In the genomic region with DNA sequence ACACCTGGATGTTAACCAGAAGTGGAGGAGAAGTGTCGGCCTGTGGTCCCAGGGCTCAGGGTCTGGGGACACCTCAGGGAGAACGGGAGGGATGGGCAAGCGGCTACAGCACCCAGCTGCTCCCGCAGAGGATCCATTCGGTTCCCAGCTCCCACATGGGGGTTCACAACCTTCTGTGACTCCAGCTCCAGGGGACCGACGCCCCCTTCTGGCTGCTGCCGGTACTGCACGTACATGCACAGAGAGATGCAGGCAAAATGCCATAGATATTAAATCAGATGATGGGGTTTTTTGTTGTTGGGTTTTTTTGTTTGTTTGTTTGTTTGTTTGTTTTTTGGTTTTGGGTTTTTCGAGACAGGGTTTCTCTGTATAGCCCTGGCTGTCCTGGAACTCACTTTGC, we compare ENCODE assay signal across 12 mouse cellular contexts. TPM values are rescaled to one million over a fixed set of nuclear protein-coding genes. Genes with fewer than 3 reads are reported as not detected.
A peak's percentile ranks its signal among the peaks of the same experiment; 100 is the strongest.
DNase-seq lines count a peak whose midpoint lies in the region; ATAC-seq and TF ChIP-seq lines count a peak whose summit lies in the region.
"Had no signal": no experiment of that assay in that cellular context is flagged by ENCODE, and none has a peak within 500 bp of the region (broad histone marks: within the 10 kb centered on the region; RNA-seq: fewer than 3 reads in every experiment).

No protein-coding gene starts in this region.

- peak; percentile 72 for TF ChIP-seq CTCF in midbrain, postnatal 0 days (IDR thresholded peaks at IDR 0.05)
- TF ChIP-seq CTCF in olfactory bulb, adult 2 months (IDR thresholded peaks at IDR 0.05; ENCODE audit: insufficient read depth, low read depth, low read length): peak; percentile 70; the same call in 1 of the 2 replicates

- no peaks in the 10 kb centered on the region for H3K27me3 ChIP-seq in midbrain, postnatal 0 days (ENCODE audit: insufficient read depth, low read length)
- no peaks in the 10 kb centered on the region for H3K27me3 ChIP-seq in midbrain, embryonic 16.5 days (ENCODE audit: control insufficient read depth, insufficient read depth, low read depth, low read length)
- no peaks in the 10 kb centered on the region for H3K27me3 ChIP-seq in neural tube, embryonic 15.5 days (replicated peaks)

- 49% methylated on average over 10 of the region's 10 CpGs for whole genome bisulfite sequencing in midbrain, postnatal 0 days
- 52% methylated on average over 10 of the region's 10 CpGs for WGBS in midbrain, embryonic 16.5 days
- WGBS in olfactory bulb, adult 2 months: 57% methylated on average over 10 of the region's 10 CpGs
- WGBS in neural tube, embryonic 15.5 days: 51% methylated on average over 10 of the region's 10 CpGs

- peaks cover 31% of the 10 kb centered on the region for H3K36me3 ChIP-seq in midbrain, postnatal 0 days (ENCODE audit: insufficient read depth, low read length)
- H3K36me3 ChIP-seq in midbrain, embryonic 16.5 days (ENCODE audit: control insufficient read depth, insufficient read depth, low read length): peaks cover 31% of the 10 kb centered on the region
- peaks cover 35% of the 10 kb centered on the region for H3K36me3 ChIP-seq in neural tube, embryonic 15.5 days

- peak; percentile 58 for DNase-seq in gastrocnemius, postnatal 10 days
- no peak for DNase-seq in gastrocnemius, postnatal 14 days
- DNase-seq in midbrain, postnatal 0 days (ENCODE audit: low spot score): no peak
- DNase-seq in R1 (ENCODE audit: low read depth, low spot score): peak; percentile 70
- DNase-seq in layer of hippocampus, postnatal 14 days (ENCODE audit: low spot score in 2 of 2): no peak

- ATAC-seq in midbrain, postnatal 0 days (ENCODE audit: low FRiP score): no peak
- no peak for ATAC-seq in midbrain, embryonic 16.5 days
- no peak for ATAC-seq in neural tube, embryonic 15.5 days (ENCODE audit: low FRiP score)
- ATAC-seq: forebrain, embryonic 16.5 days had no signal

- no peak overlapping the region for H3K4me3 ChIP-seq in midbrain, postnatal 0 days (ENCODE audit: low read depth, low read length)
- no peak overlapping the region for H3K4me3 ChIP-seq in midbrain, embryonic 16.5 days (ENCODE audit: low read depth, low read length)
- no peak overlapping the region for H3K4me3 ChIP-seq in olfactory bulb, adult 2 months (ENCODE audit: insufficient read depth, low read depth, low read length)
- H3K4me3 ChIP-seq in neural tube, embryonic 15.5 days (replicated peaks): no peak overlapping the region
- H3K4me3 ChIP-seq: hindbrain, embryonic 10.5 days had no signal

- intact Hi-C loops in gastrocnemius, postnatal 14 days (cut with DNase I; ENCODE audit: low total_unique reads): no loop called here

- H3K4me2 ChIP-seq in midbrain, postnatal 0 days (ENCODE audit: low read depth, low read length, poor library complexity, severe bottlenecking): no peak overlapping the region
- no peak overlapping the region for H3K4me2 ChIP-seq in midbrain, embryonic 16.5 days (ENCODE audit: low read length)
- H3K4me2 ChIP-seq in neural tube, embryonic 15.5 days: no peak overlapping the region

- no peaks in the 10 kb centered on the region for H3K9me3 ChIP-seq in midbrain, postnatal 0 days (ENCODE audit: low read length)
- no peaks in the 10 kb centered on the region for H3K9me3 ChIP-seq in midbrain, embryonic 16.5 days (replicated peaks; ENCODE audit: control insufficient read depth, low read length, poor library complexity, severe bottlenecking)
- no peaks in the 10 kb centered on the region for H3K9me3 ChIP-seq in neural tube, embryonic 15.5 days (replicated peaks)
- H3K9me3 ChIP-seq: hindbrain, embryonic 10.5 days had no signal

- H3K4me1 ChIP-seq in midbrain, postnatal 0 days (ENCODE audit: insufficient read depth, low read length): 0 out of 2 replicates have a peak, but pooled peaks cover under 1% of the 10 kb centered on the region
- peaks cover 5% of the 10 kb centered on the region for H3K4me1 ChIP-seq in midbrain, embryonic 16.5 days (ENCODE audit: control insufficient read depth, insufficient read depth, low read length)
- H3K4me1 ChIP-seq in olfactory bulb, adult 2 months (ENCODE audit: control insufficient read depth, insufficient read depth, low read length): peaks cover 2% of the 10 kb centered on the region; the same call in 1 of the 2 replicates
- peaks cover 16% of the 10 kb centered on the region for H3K4me1 ChIP-seq in neural tube, embryonic 15.5 days

- H3K27ac ChIP-seq in midbrain, postnatal 0 days (ENCODE audit: low read depth, low read length): no peak overlapping the region
- no peak overlapping the region for H3K27ac ChIP-seq in midbrain, embryonic 16.5 days (ENCODE audit: low read length)
- H3K27ac ChIP-seq in olfactory bulb, adult 2 months (ENCODE audit: insufficient read depth, low read depth, low read length): no peak overlapping the region
- H3K27ac ChIP-seq in neural tube, embryonic 15.5 days (replicated peaks): no peak overlapping the region

- no peak overlapping the region for H3K9ac ChIP-seq in midbrain, postnatal 0 days (replicated peaks; ENCODE audit: low read length, poor library complexity, severe bottlenecking)
- H3K9ac ChIP-seq in midbrain, embryonic 16.5 days (ENCODE audit: low read depth, low read length): no peak overlapping the region
- H3K9ac ChIP-seq in neural tube, embryonic 15.5 days (replicated peaks): no peak overlapping the region

- TF ChIP-seq POLR2A in olfactory bulb, adult 2 months (IDR thresholded peaks at IDR 0.05; ENCODE audit: insufficient read depth, low read depth, low read length): no peak

RNA-seq across cellular contexts. Expression of a gene that starts 9.7 kb away (rescaled TPM):
- 10 to 100 TPM in 1 of 2 experiments, 1 to 10 TPM in 1; 8.9 to 12.2 TPM for total RNA-seq in gastrocnemius, postnatal 10 days (2021)
- total RNA-seq in gastrocnemius, postnatal 14 days (2021): 1 to 10 TPM; 5.2 to 6.0 TPM
- total RNA-seq in midbrain, postnatal 0 days (2014; rRNA removed): 118 and 147 TPM in 2 replicates
- polyA plus RNA-seq in midbrain, postnatal 0 days (2015; fragmentation: Nextera tagmentation; extraction: Ambion mirVana): 12.5 and 13.9 TPM in 2 replicates
- 13.6 and 15.0 TPM in 2 replicates for polyA plus RNA-seq in midbrain, embryonic 16.5 days (2015; fragmentation: Nextera tagmentation; extraction: Ambion mirVana)
- polyA plus RNA-seq in olfactory bulb, adult 2 months (2012; ENCODE audit: insufficient read depth, insufficient read length, low replicate concordance, missing spikeins): not detected in 2 replicates
- 9.1 and 14.0 TPM in 2 replicates for polyA plus RNA-seq in neural tube, embryonic 15.5 days (2015; fragmentation: Nextera tagmentation; extraction: Ambion mirVana)
- 10 to 100 TPM; 20.3 to 24.2 TPM for total RNA-seq in layer of hippocampus, postnatal 14 days (2021)

RNA-seq across cellular contexts. Expression of a gene that starts 21.5 kb away (rescaled TPM):
- not detected for total RNA-seq in gastrocnemius, postnatal 10 days (2021)
- under 1 TPM; 0.12 to 0.13 TPM for total RNA-seq in gastrocnemius, postnatal 14 days (2021)
- total RNA-seq in midbrain, postnatal 0 days (2014; rRNA removed): 17.5 and 23.1 TPM in 2 replicates
- 12.5 and 12.8 TPM in 2 replicates for polyA plus RNA-seq in midbrain, postnatal 0 days (2015; fragmentation: Nextera tagmentation; extraction: Ambion mirVana)
- polyA plus RNA-seq in midbrain, embryonic 16.5 days (2015; fragmentation: Nextera tagmentation; extraction: Ambion mirVana): 9.6 and 11.0 TPM in 2 replicates
- not detected in 2 replicates for polyA plus RNA-seq in olfactory bulb, adult 2 months (2012; ENCODE audit: insufficient read depth, insufficient read length, low replicate concordance, missing spikeins)
- polyA plus RNA-seq in neural tube, embryonic 15.5 days (2015; fragmentation: Nextera tagmentation; extraction: Ambion mirVana): 3.9 and 6.1 TPM in 2 replicates
- total RNA-seq in layer of hippocampus, postnatal 14 days (2021): 1 to 10 TPM; 3.2 to 3.4 TPM
- total RNA-seq: megakaryocyte, adult 5-6 weeks; neutrophil, adult 5-6 weeks had no signal

RNA-seq across cellular contexts. Expression of a gene that starts 21.6 kb away (rescaled TPM):
- 100 to 1,000 TPM; 107 to 120 TPM for total RNA-seq in gastrocnemius, postnatal 10 days (2021)
- 100 to 1,000 TPM in 1 of 2 experiments, 10 to 100 TPM in 1; 81.0 to 102 TPM for total RNA-seq in gastrocnemius, postnatal 14 days (2021)
- 30.4 and 47.0 TPM in 2 replicates for total RNA-seq in midbrain, postnatal 0 days (2014; rRNA removed)
- 154 and 157 TPM in 2 replicates for polyA plus RNA-seq in midbrain, postnatal 0 days (2015; fragmentation: Nextera tagmentation; extraction: Ambion mirVana)
- polyA plus RNA-seq in midbrain, embryonic 16.5 days (2015; fragmentation: Nextera tagmentation; extraction: Ambion mirVana): 174 and 188 TPM in 2 replicates
- polyA plus RNA-seq in olfactory bulb, adult 2 months (2012; ENCODE audit: insufficient read depth, insufficient read length, low replicate concordance, missing spikeins): not detected in 2 replicates
- polyA plus RNA-seq in neural tube, embryonic 15.5 days (2015; fragmentation: Nextera tagmentation; extraction: Ambion mirVana): 195 and 209 TPM in 2 replicates
- 100 to 1,000 TPM; 121 to 131 TPM for total RNA-seq in layer of hippocampus, postnatal 14 days (2021)

RNA-seq across cellular contexts. Expression of a gene that starts 28.9 kb away (rescaled TPM):
- 100 to 1,000 TPM; 725 to 806 TPM for total RNA-seq in gastrocnemius, postnatal 10 days (2021)
- total RNA-seq in gastrocnemius, postnatal 14 days (2021): 100 to 1,000 TPM; 793 to 884 TPM
- 295 and 379 TPM in 2 replicates for total RNA-seq in midbrain, postnatal 0 days (2014; rRNA removed)
- polyA plus RNA-seq in midbrain, postnatal 0 days (2015; fragmentation: Nextera tagmentation; extraction: Ambion mirVana): 638 and 795 TPM in 2 replicates
- polyA plus RNA-seq in midbrain, embryonic 16.5 days (2015; fragmentation: Nextera tagmentation; extraction: Ambion mirVana): 455 and 532 TPM in 2 replicates
- polyA plus RNA-seq in olfactory bulb, adult 2 months (2012; ENCODE audit: insufficient read depth, insufficient read length, low replicate concordance, missing spikeins): not detected in 2 replicates
- 731 and 790 TPM in 2 replicates for polyA plus RNA-seq in neural tube, embryonic 15.5 days (2015; fragmentation: Nextera tagmentation; extraction: Ambion mirVana)
- total RNA-seq in layer of hippocampus, postnatal 14 days (2021): 100 to 1,000 TPM; 620 to 655 TPM

RNA-seq across cellular contexts. Expression of a gene that starts 29.5 kb away (rescaled TPM):
- total RNA-seq in gastrocnemius, postnatal 10 days (2021): 10 to 100 TPM; 15.2 to 20.4 TPM
- total RNA-seq in gastrocnemius, postnatal 14 days (2021): 10 to 100 TPM; 24.2 to 26.1 TPM
- total RNA-seq in midbrain, postnatal 0 days (2014; rRNA removed): 0.71 and 0.77 TPM in 2 replicates
- polyA plus RNA-seq in midbrain, postnatal 0 days (2015; fragmentation: Nextera tagmentation; extraction: Ambion mirVana): 0.62 and 0.71 TPM in 2 replicates
- polyA plus RNA-seq in midbrain, embryonic 16.5 days (2015; fragmentation: Nextera tagmentation; extraction: Ambion mirVana): 0.38 and 0.40 TPM in 2 replicates
- polyA plus RNA-seq in olfactory bulb, adult 2 months (2012; ENCODE audit: insufficient read depth, insufficient read length, low replicate concordance, missing spikeins): not detected in 2 replicates
- polyA plus RNA-seq in neural tube, embryonic 15.5 days (2015; fragmentation: Nextera tagmentation; extraction: Ambion mirVana): 1.6 and 3.6 TPM in 2 replicates
- 1 to 10 TPM; 2.0 to 2.8 TPM for total RNA-seq in layer of hippocampus, postnatal 14 days (2021)
- total RNA-seq: neutrophil, adult 5-6 weeks had no signal

Comparison
In these comparisons a context has a peak if more than half of its experiments do, and no peak if none do; other contexts are left out.
1. DNase-seq: peak in gastrocnemius, postnatal 10 days (single experiment) and R1 (single experiment); none in gastrocnemius, postnatal 14 days (single experiment), midbrain, postnatal 0 days (single experiment) and layer of hippocampus, postnatal 14 days (0 of 2).